In the genomic region with DNA sequence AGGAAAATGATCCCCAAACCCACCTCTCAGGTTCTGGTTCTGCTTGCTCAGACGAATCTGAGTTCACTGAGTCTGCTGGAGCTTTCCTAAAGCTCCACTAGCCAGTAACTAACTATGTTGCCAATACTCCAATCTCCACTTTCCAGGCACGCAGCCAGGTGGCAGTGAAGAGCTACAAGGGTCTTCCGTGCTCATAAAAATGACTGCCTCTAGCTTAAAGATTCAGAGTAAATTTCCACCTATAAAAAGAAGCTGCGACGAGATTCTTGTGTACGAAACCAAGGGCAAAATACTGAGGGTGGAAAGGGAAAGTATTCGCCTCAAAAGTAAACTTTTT, we compare ENCODE assay signal across 7 mouse cellular contexts. TPM values are rescaled to one million over a fixed set of nuclear protein-coding genes. Genes with fewer than 3 reads are reported as not detected.
DNase-seq lines count a peak whose midpoint lies in the region; ATAC-seq and TF ChIP-seq lines count a peak whose summit lies in the region.

No protein-coding gene starts in this region.

- no peaks in the 10 kb centered on the region for H3K4me1 ChIP-seq in forebrain, postnatal 0 days (ENCODE audit: insufficient read depth)

- no peak overlapping the region for H3K9ac ChIP-seq in forebrain, postnatal 0 days

- H3K4me3 ChIP-seq in forebrain, postnatal 0 days (ENCODE audit: low read depth, low read length), result peak overlapping the region; percentile 36

- 26% methylated on average over 7 of the region's 7 CpGs for WGBS in forebrain, postnatal 0 days

- H3K27me3 ChIP-seq in forebrain, postnatal 0 days (ENCODE audit: insufficient read depth, low read length), result no peaks in the 10 kb centered on the region

- DNase-seq in MN1 (ENCODE audit: low spot score), result peak; percentile 60
- DNase-seq in adrenal gland, postnatal 36 days, result peak; percentile 75 to 77
- DNase-seq in forebrain, postnatal 0 days, result peak; percentile 92
- DNase-seq in left cerebral cortex, postnatal 4 days, result peak; percentile 75
- DNase-seq in skeletal muscle tissue, adult 2 months (ENCODE audit: low read depth, low spot score), result peak; percentile 23

- ATAC-seq in forebrain, postnatal 0 days, result peak; percentile 80
- peak; percentile 72 for ATAC-seq in inflammation-experienced regulatory T-cells, adult 6 months
- peak; percentile 72 for ATAC-seq in megakaryocyte progenitor cell, adult 5-6 weeks (replicated peaks; ENCODE audit: poor library complexity)

- H3K27ac ChIP-seq in forebrain, postnatal 0 days (ENCODE audit: low read depth, low read length), result no peak overlapping the region

- no peaks in the 10 kb centered on the region for H3K9me3 ChIP-seq in forebrain, postnatal 0 days (ENCODE audit: low read length)

- no peaks in the 10 kb centered on the region for H3K36me3 ChIP-seq in forebrain, postnatal 0 days (ENCODE audit: insufficient read depth)

- peak; percentile 84 for TF ChIP-seq CTCF in forebrain, postnatal 0 days (IDR thresholded peaks at IDR 0.05; ENCODE audit: low read depth)

- intact Hi-C loops in left cerebral cortex, postnatal 4 days (cut with DNase I), result loop anchor here (10.0 kb wide), 1 partner anchor 69 kb away; no protein-coding TSS in a partner anchor

- peak overlapping the region; percentile 77 for H3K4me2 ChIP-seq in forebrain, postnatal 0 days (ENCODE audit: low read depth)

RNA-seq across cellular contexts. Expression of gene Slc37a2, which starts 0.3 kb away (rescaled TPM):
- total RNA-seq in adrenal gland, postnatal 36 days (2021), result 10 to 100 TPM; 49.0 to 53.7 TPM
- 1.9 and 2.7 TPM in 2 replicates for total RNA-seq in forebrain, postnatal 0 days (2014; rRNA removed)
- 1.2 and 1.6 TPM in 2 replicates for polyA plus RNA-seq in forebrain, postnatal 0 days (2015; fragmentation: Nextera tagmentation; extraction: Ambion mirVana)
- 1 to 10 TPM; 2.5 to 3.6 (median 2.6) TPM for polyA plus RNA-seq in inflammation-experienced regulatory T-cells, adult 6 months (2017; shearing (Covaris generic))
- 1 to 10 TPM; 1.0 to 1.3 TPM for total RNA-seq in left cerebral cortex, postnatal 4 days (2021)
- 0.15 and 0.37 TPM in 2 replicates for total RNA-seq in megakaryocyte progenitor cell, adult 5-6 weeks (2015)
- 0.37 and 0.50 TPM in 2 replicates for total RNA-seq in megakaryocyte progenitor cell, adult 5-6 weeks (2017)

RNA-seq across cellular contexts. Expression of gene Tmem218, which starts 47.8 kb away (rescaled TPM):
- total RNA-seq in adrenal gland, postnatal 36 days (2021), result 1 to 10 TPM; 5.9 to 6.0 TPM
- total RNA-seq in forebrain, postnatal 0 days (2014; rRNA removed), result 4.8 and 8.4 TPM in 2 replicates
- polyA plus RNA-seq in forebrain, postnatal 0 days (2015; fragmentation: Nextera tagmentation; extraction: Ambion mirVana), result 10.3 and 12.8 TPM in 2 replicates
- 1 to 10 TPM; 2.4 to 5.2 (median 4.1) TPM for polyA plus RNA-seq in inflammation-experienced regulatory T-cells, adult 6 months (2017; shearing (Covaris generic))
- total RNA-seq in left cerebral cortex, postnatal 4 days (2021), result 1 to 10 TPM; 6.1 to 6.5 TPM
- total RNA-seq in megakaryocyte progenitor cell, adult 5-6 weeks (2015), result 3.5 and 4.4 TPM in 2 replicates
- 4.2 and 5.3 TPM in 2 replicates for total RNA-seq in megakaryocyte progenitor cell, adult 5-6 weeks (2017)

Comparison
In these comparisons a context has a peak if more than half of its experiments do, and no peak if none do; other contexts are left out.
1. DNase-seq: peak in every context shown above with its lines; median percentile 92 in forebrain, postnatal 0 days; 76 in adrenal gland, postnatal 36 days; 75 in left cerebral cortex, postnatal 4 days; 60 in MN1; 23 in skeletal muscle tissue, adult 2 months.
2. RNA of gene Slc37a2, which starts 0.3 kb away (total RNA-seq): 49.0 to 53.7 TPM in adrenal gland, postnatal 36 days; 1.9 to 2.7 TPM in forebrain, postnatal 0 days, 1.0 to 1.3 TPM in left cerebral cortex, postnatal 4 days and 0.15 to 0.50 TPM in megakaryocyte progenitor cell, adult 5-6 weeks; every median in the first group is over 10 times any median in the second.
3. Peak in every context shown above with its lines, with median percentiles within 50 percentile points of each other: ATAC-seq.